Mouse (Mus musculus) liver, embryonic 12.5 days (tissue): Measurements from ENCODE around the gene Irs3. TPM values are rescaled to one million over a fixed set of nuclear protein-coding genes. Genes with fewer than 3 reads are reported as not detected.
"Not testable (repeated sequence)": the region's sequence is repeated elsewhere in the genome, so short reads cannot be mapped to it uniquely, and the experiment has no call there.

ENCODE experiments used
- ATAC-seq: fragments of 200-750 bp; cut with Nextera tagmentation; 2 replicates; pipeline ENCODE4 v1.8.0; 2017; ENCODE audit warnings: moderate number of reproducible peaks, mild to moderate bottlenecking, moderate library complexity
- H3K27ac ChIP-seq: fragments of 300-500 bp; sonication (generic); 2 replicates; pipeline ENCODE4 v1.5.1; 2016; ENCODE audit warnings: mild to moderate bottlenecking
- H3K27me3 ChIP-seq: fragments of 300-500 bp; sonication (generic); replicated peaks from 2 replicates; pipeline ENCODE4 v1.6.1; 2016; ENCODE audit warnings: mild to moderate bottlenecking, moderate library complexity
- H3K36me3 ChIP-seq: fragments of 300-500 bp; sonication (generic); 2 replicates; pipeline ENCODE4 v1.6.1; 2016; ENCODE audit warnings: mild to moderate bottlenecking, moderate library complexity
- H3K4me1 ChIP-seq: fragments of 300-500 bp; sonication (generic); 2 replicates; pipeline ENCODE4 v1.6.1; 2016
- H3K4me2 ChIP-seq: fragments of 300-500 bp; sonication (generic); 2 replicates; pipeline ENCODE4 v1.6.1; 2016; ENCODE audit warnings: mild to moderate bottlenecking, moderate library complexity
- H3K4me3 ChIP-seq: fragments of 300-500 bp; sonication (generic); 2 replicates; pipeline ENCODE4 v1.5.1; 2016; ENCODE audit warnings: mild to moderate bottlenecking, moderate library complexity
- H3K9ac ChIP-seq: fragments of 300-500 bp; sonication (generic); 2 replicates; pipeline ENCODE4 v1.6.1; 2016; ENCODE audit warnings: mild to moderate bottlenecking, moderate library complexity
- H3K9me3 ChIP-seq: fragments of 300-500 bp; sonication (generic); replicated peaks from 2 replicates; pipeline ENCODE4 v1.6.1; 2016; ENCODE audit warnings: mild to moderate bottlenecking, moderate library complexity
- WGBS: fragments of 180-500 bp; shearing (Covaris S2); methylation state at CpG from one replicate; pipeline ENCODE4 v1.1.7; 2016; ENCODE audit not compliant: insufficient replicate concordance; 5-methylcytosine and 5-hydroxymethylcytosine counted together
- polyA plus RNA-seq: library from polyadenylated mRNA; unstranded; fragments of >200 nt; fragmentation: Nextera tagmentation; extraction: Ambion mirVana; gene quantifications from 2 replicates; pipeline ENCODE4 v1.2.1, GENCODE M21; 2016

Gene Irs3
- polyA plus RNA-seq, 1 experiment from 2014 or later: 0.05 TPM

DNA sequence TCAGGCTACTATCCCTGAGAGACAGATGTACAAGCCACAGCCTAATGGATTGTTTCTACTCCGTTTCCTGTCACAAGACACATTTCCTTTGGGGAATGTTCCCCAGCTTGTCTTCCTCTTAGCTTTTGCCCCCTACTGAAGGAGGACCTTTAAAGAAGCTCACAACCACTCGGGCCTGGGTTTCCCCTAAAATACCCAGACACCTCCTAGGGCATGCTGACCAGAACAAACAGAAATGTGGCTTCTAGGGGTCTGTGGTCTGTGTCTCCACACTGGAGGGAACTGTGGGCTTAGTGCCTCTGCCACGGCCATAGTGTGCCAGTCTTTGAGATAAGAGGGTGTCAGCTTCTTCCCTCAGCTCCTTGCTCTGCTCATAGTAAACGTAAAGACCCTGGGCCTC, 13.9 kb downstream of the Irs3 start:
- H3K36me3 ChIP-seq: peaks cover 50% of the 10 kb centered on the region
- H3K4me1 ChIP-seq: peaks cover 49% of the 10 kb centered on the region
- WGBS: 11% methylated on average over 4 of the region's 4 CpGs
- peak overlapping the region; percentile 85 for H3K9ac ChIP-seq
- peak overlapping the region; percentile 93 for H3K4me2 ChIP-seq
- no peak for ATAC-seq
- H3K9me3 ChIP-seq: no peaks in the 10 kb centered on the region
- 0 out of 2 replicates have a peak, but pooled peaks cover 5% of the 10 kb centered on the region for H3K27me3 ChIP-seq
- peak overlapping the region; percentile 96 for H3K27ac ChIP-seq
- H3K4me3 ChIP-seq: peak overlapping the region; percentile 84

DNA sequence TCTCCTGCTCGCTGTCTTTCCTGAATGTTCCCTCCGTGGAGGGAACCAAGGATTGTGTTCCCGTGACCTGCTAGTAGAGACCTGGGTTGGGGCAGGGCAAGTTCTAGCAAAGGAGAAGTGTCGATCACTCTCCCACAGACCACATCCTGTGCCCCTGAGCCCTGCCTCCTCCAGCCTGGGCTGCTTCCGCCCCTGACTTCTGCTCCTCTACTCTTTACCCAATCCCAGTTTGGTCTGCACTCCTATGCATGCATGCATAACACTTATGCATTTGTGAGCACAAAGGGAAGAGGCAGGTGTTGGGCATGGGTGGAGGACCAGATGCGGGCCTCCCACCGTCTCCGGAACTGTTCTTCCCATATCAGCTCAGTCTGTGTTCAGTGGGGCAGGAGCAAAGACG, 14.3 kb downstream of the Irs3 start:
- H3K27ac ChIP-seq: peak overlapping the region; percentile 96
- no peak for ATAC-seq

DNA sequence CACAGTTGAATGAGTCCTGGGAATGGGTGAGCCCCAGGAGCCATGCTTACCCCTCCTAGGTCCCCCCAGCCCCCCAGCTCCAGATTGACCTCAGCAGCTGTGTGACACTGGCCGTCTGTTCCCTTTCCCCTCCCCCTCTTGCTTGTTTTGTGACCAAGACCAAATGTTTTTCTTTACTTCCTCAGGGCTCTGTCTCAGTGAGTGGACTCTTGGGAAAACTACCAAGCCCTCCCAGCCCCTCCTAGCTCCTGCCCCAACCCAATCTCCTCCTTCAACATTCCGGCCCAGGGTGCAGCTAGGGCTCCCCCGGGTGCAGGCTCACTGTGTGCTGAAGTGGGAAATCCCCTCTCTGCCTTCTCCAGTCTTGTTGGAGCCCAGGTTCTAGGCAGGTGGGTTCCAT, 14.9 kb downstream of the Irs3 start:
- peak overlapping the region; percentile 85 for H3K9ac ChIP-seq
- H3K27ac ChIP-seq: peak overlapping the region; percentile 96
- H3K4me3 ChIP-seq: peak overlapping the region; percentile 84
- H3K4me1 ChIP-seq: peaks cover 49% of the 10 kb centered on the region
- no peak for ATAC-seq
- peaks cover 40% of the 10 kb centered on the region for H3K36me3 ChIP-seq
- no peaks in the 10 kb centered on the region for H3K9me3 ChIP-seq
- 0 out of 2 replicates have a peak, but pooled peaks cover 5% of the 10 kb centered on the region for H3K27me3 ChIP-seq
- WGBS: 22% methylated on average over 3 of the region's 3 CpGs
- peak overlapping the region; percentile 93 for H3K4me2 ChIP-seq

More for the DNA sequence above, 14.3 kb downstream of the Irs3 start:
- Histone ChIP-seq H3K4me2 (peak overlapping the region; percentile 93), H3K27me3 (0 out of 2 replicates have a peak, but pooled peaks cover 5% of the 10 kb centered on the region), H3K4me3 (peak overlapping the region; percentile 84), H3K36me3 (peaks cover 46% of the 10 kb centered on the region), H3K9ac (peak overlapping the region; percentile 85), H3K9me3 (no peaks in the 10 kb centered on the region), H3K4me1 (peaks cover 49% of the 10 kb centered on the region)
- 13% methylated on average over 9 of the region's 9 CpGs for WGBS

DNA sequence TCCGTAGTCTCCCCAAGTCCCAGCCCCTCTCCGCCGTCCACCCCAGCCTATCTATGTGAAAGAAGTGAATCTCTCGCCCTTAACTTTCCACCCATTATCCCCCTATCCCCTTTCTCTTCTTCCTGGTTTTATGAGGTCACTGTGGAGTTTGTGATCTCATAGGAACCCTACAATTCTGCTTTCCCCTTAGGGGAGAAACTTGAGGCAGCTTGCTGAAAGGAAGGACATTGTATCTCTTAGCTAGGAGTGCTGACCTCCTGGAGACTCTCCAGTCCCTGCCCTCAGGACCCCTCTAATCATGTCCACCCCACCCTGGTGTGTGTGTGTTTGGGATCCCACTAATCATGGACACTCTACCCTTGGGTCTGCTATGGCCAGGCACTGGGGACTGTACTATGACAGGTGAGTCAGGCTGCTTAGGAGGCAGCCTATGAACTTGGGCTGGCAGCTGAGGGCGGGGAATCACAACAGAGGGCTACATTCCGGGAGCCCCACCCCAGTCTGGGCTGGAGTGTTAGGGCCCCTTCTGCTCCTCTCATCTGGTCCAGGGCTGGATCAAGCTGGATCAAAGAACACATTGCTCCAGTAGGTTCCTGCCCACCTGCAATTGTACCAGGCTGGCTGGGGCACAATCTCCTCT, 15.5 kb downstream of the Irs3 start:
- 7% methylated on average over 6 of the region's 6 CpGs for WGBS
- H3K27ac ChIP-seq: peak overlapping the region; percentile 96
- H3K4me1 ChIP-seq: peaks cover 50% of the 10 kb centered on the region
- ATAC-seq: no peak
- no peaks in the 10 kb centered on the region for H3K9me3 ChIP-seq
- peak overlapping the region; percentile 93 for H3K4me2 ChIP-seq
- peak overlapping the region; percentile 84 for H3K4me3 ChIP-seq
- H3K27me3 ChIP-seq: 0 out of 2 replicates have a peak, but pooled peaks cover 5% of the 10 kb centered on the region
- peaks cover 35% of the 10 kb centered on the region for H3K36me3 ChIP-seq
- peak overlapping the region; percentile 85 for H3K9ac ChIP-seq

DNA sequence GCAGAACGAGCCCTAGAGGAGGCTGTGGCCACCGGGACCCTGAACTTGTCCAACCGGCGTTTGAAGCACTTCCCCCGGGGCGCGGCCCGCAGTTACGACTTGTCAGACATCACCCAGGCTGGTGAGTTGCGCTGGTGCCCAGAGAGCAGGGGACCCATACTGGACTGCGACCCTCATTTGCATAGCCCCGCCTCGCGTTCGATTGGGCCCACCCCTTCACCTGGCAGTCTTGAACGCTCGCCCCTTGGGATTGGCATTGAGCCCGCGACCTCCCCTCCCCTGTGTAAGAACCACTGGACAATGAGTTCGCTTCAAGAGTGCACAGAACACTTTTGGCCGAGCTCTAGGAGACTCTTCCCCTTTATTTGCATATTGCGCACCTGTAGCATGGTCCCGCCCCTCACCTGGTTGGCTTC, 16.2 kb downstream of the Irs3 start:
- under 1% methylated on average over 23 of the region's 23 CpGs for WGBS
- H3K4me2 ChIP-seq: peak overlapping the region; percentile 93
- H3K4me1 ChIP-seq: peaks cover 55% of the 10 kb centered on the region
- peak overlapping the region; percentile 96 for H3K27ac ChIP-seq
- peak; percentile 38 for ATAC-seq
- 0 out of 2 replicates have a peak, but pooled peaks cover 8% of the 10 kb centered on the region for H3K27me3 ChIP-seq
- H3K9ac ChIP-seq: peak overlapping the region; percentile 85
- H3K9me3 ChIP-seq: no peaks in the 10 kb centered on the region
- H3K36me3 ChIP-seq: peaks cover 27% of the 10 kb centered on the region
- H3K4me3 ChIP-seq: peak overlapping the region; percentile 84

DNA sequence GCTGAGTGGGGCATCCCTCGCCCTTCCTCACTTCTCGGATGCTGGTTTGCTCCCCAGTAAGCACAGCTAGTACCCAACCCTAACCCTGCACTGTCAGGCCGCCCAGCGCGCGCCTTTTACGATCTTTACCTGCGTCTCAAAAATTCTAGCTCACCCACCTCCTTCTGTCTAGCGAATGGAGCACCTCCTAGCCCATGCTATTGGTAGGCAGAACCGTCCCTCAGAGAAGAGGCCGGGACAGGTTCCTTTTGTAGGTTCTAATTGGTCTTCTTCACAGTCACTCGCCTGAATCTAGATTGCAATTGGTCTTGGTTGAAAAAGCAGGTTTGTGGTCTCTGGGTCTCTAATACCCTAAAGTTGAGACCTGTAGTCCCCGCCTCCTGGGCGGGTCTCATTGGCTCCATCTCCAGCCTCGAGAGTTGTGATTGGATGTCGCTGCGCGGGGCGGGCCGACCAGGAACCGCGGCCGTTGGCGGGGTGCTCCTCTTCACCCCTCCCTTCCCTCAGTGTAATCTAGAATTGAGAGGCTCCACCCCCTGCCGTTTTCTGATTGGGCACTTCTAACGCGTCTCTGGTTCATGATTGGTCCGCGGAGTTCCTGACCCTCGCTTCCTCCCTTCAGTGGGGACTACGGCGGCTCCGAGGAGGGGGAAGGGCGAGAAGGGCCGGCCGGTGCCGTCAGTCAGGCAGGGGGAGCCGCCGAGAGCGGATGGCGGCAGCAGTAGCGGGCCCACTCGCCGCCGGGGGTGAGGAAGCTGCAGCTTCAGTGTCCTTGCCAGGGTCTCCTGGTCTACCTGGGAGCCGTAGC, 16.8 kb downstream of the Irs3 start, which contains the start of the genes Fbxo24, Lrch4 and Gm20605:
Fbxo24 (minus strand) TSS at position 505 of the 808 bp plus-strand sequence.
Lrch4 (plus strand) TSS at position 624 of the 808 bp plus-strand sequence.
Gm20605 (plus strand) TSS at position 678 of the 808 bp plus-strand sequence.
- Histone ChIP-seq H3K27me3 (0 out of 2 replicates have a peak, but pooled peaks cover 8% of the 10 kb centered on the region), H3K9me3 (no peaks in the 10 kb centered on the region), H3K9ac (peak within 1 kb of the TSS; percentile 85), H3K4me3 (peak within 1 kb of the TSS; percentile 84), H3K36me3 (peaks cover 21% of the 10 kb centered on the region), H3K27ac (peak within 1 kb of the TSS; percentile 96), H3K4me2 (peak within 1 kb of the TSS; percentile 93), H3K4me1 (peaks cover 55% of the 10 kb centered on the region)
- WGBS: under 1% methylated on average over 45 of the region's 46 CpGs
- ATAC-seq: peak; percentile 93

DNA sequence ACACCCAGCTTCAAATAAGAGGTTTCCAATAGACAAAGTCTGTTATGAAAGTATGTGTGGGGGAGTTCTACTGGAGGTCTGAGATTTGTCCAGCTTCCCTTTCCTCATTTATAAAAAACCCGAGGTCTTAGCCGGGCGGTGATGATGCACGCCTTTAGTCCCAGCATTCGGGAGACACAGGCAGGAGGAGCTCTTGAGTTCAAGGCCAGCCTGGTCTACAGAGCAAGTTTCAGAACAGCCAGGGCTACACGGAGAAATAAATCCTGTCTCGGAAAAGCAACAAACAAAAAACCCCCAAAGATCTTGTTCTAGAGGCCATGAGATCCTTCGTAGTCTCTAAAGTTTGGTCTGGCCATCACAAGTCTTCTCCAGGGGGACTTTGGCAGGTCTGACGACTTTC, 17.5 kb downstream of the Irs3 start:
- Histone ChIP-seq H3K4me1 (peaks cover 55% of the 10 kb centered on the region), H3K27ac (peak overlapping the region; percentile 89), H3K9me3 (no peaks in the 10 kb centered on the region), H3K4me3 (peak overlapping the region; percentile 84), H3K36me3 (peaks cover 14% of the 10 kb centered on the region), H3K4me2 (peak overlapping the region; percentile 93), H3K9ac (peak overlapping the region; percentile 78), H3K27me3 (0 out of 2 replicates have a peak, but pooled peaks cover 9% of the 10 kb centered on the region)
- 3% methylated on average over 9 of the region's 9 CpGs for WGBS
- ATAC-seq: no peak

DNA sequence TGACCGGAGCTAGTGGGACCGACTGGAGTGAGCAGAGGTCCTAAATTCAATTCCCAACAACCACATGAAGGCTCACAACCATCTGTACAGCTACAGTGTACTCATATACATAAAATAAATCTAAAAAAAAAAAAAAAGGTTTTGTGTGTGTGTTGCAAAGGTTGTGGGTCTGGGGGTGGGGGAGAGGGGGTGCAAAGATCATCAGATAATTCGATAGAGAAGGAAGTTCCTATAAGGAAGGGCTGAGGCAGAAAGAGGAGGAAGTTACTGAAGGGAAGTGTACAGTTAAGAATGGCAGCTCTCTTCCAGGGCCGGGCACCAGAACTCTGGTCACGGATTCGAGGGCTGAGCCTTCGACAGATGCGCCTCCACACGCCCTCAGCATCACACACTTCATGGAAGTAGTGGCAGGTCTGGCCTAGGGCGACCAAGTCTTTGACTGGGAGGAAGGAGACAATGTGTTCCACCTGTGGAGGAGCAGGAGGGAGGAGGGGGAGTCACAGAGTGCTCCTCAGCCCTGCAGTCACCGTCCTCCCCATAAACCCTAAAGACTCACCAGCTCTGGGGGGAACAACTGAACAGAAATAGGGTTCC, 21.5 kb downstream of the Irs3 start:
- H3K27ac ChIP-seq: no peak overlapping the region
- peaks cover 19% of the 10 kb centered on the region for H3K4me1 ChIP-seq
- H3K36me3 ChIP-seq: no peaks in the 10 kb centered on the region
- no peaks in the 10 kb centered on the region for H3K9me3 ChIP-seq
- whole genome bisulfite sequencing: 34% methylated on average over 11 of the region's 11 CpGs
- ATAC-seq: no peak
- peaks cover 25% of the 10 kb centered on the region; the same call in 1 of the 2 replicates for H3K27me3 ChIP-seq
- H3K4me3 ChIP-seq: no peak overlapping the region
- no peak overlapping the region for H3K4me2 ChIP-seq
- H3K9ac ChIP-seq: no peak overlapping the region

DNA sequence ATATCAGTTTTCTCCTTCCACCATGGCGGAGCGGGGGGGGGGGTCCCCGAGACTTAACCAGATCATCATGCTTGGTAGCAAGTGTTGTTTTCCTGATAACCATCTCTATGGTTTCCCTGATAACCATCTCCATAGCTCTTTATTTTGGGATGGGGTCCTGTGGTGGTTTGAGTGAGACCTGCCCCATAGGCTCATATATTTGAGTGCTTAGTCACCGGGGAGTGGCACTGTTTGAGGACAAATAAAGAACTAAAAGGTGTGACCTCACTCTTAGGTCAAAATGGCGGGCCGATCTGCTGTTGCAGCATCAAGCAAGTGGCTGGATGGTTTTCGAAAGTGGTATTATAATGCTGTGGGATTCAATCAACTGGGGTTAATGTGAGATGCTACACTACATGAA, 30.2 kb downstream of the Irs3 start:
- no peak overlapping the region for H3K4me3 ChIP-seq
- peaks cover 30% of the 10 kb centered on the region for H3K4me1 ChIP-seq
- no peak overlapping the region for H3K9ac ChIP-seq
- H3K27ac ChIP-seq: no peak overlapping the region
- no peak for ATAC-seq
- WGBS: 69% methylated on average over 7 of the region's 7 CpGs
- peaks cover 23% of the 10 kb centered on the region for H3K27me3 ChIP-seq
- no peaks in the 10 kb centered on the region for H3K9me3 ChIP-seq
- H3K4me2 ChIP-seq: no peak overlapping the region
- no peaks in the 10 kb centered on the region for H3K36me3 ChIP-seq

DNA sequence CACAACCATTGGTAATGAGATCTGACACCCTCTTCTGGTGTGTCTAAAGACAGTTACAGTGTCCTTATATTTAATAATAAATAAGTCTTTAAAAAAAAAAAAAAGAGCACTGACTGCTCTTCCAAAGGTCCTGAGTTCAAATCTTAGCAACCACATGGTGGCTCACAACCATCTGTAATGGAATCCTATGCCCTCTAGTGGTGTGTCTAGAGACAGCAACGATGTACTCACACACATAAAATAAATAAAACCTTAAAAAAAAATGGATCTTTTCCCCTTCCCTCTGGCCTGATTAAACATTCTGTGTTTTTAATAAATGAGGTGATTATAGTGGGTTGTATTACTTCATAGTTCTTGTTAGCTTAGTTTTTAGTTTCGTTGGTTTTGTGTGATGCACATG, 30.6 kb downstream of the Irs3 start:
- peaks cover 35% of the 10 kb centered on the region for H3K4me1 ChIP-seq
- H3K4me2 ChIP-seq, ATAC-seq, H3K27ac ChIP-seq, H3K9ac ChIP-seq, H3K36me3 ChIP-seq, H3K9me3 ChIP-seq, H3K4me3 ChIP-seq: not testable (repeated sequence)
- WGBS: 82% methylated on average over 2 of the region's 2 CpGs
- peaks cover 22% of the 10 kb centered on the region for H3K27me3 ChIP-seq

DNA sequence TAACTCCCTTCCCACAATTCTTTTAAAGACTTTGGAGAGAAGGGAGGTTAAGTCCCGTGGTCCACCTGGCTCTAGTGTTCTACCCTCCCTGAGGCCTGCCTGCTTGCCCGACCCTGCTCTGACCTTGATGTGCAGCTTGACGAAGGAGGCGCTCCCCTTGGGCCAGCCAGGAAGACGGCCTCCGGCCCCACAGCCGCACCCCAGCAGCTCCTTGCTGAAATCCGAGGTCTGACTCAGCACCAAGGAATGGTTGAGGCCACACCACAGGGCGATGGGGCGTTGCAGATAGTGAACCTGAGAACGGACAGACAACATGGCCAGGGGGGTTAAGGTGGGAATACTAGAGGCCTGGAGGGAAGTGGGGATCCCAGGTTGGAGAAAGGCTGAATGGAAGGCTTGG, 32.0 kb downstream of the Irs3 start, which contains the start of gene Pcolce:
Pcolce (minus strand) TSS at position 235 of the 400 bp plus-strand sequence.
- 41% methylated on average over 11 of the region's 11 CpGs for WGBS
- H3K4me3 ChIP-seq: no peak within 1 kb of the TSS
- peaks cover 48% of the 10 kb centered on the region for H3K4me1 ChIP-seq
- no peaks in the 10 kb centered on the region for H3K36me3 ChIP-seq
- H3K27me3 ChIP-seq: peaks cover 33% of the 10 kb centered on the region
- H3K9me3 ChIP-seq: no peaks in the 10 kb centered on the region
- no peak within 1 kb of the TSS for H3K27ac ChIP-seq
- no peak within 1 kb of the TSS for H3K9ac ChIP-seq
- no peak within 1 kb of the TSS for H3K4me2 ChIP-seq
- ATAC-seq: no peak
